ENCODE assay signal across 18 mouse cellular contexts in genomic region chr9:121926634-121927405, GRCm38 (mm10). TPM values are rescaled to one million over a fixed set of nuclear protein-coding genes. Genes with fewer than 3 reads are reported as not detected.
DNase-seq lines count a peak whose midpoint lies in the region; ATAC-seq lines count a peak whose summit lies in the region.
"Had no signal": no experiment of that assay in that cellular context is flagged by ENCODE, and none has a peak within 500 bp of the region (broad histone marks: within the 10 kb centered on the region; RNA-seq: fewer than 3 reads in every experiment).

No protein-coding gene starts in this region.

- H3K27ac ChIP-seq in heart, embryonic 11.5 days (ENCODE audit: low read depth, low read length) = no peak overlapping the region
- H3K27ac ChIP-seq in liver, embryonic 16.5 days (ENCODE audit: low read length) = peak overlapping the region; percentile 40
- no peak overlapping the region for H3K27ac ChIP-seq in midbrain, embryonic 13.5 days
- H3K27ac ChIP-seq: heart, embryonic 15.5 days; hindbrain, embryonic 15.5 days had no signal

- peaks cover 3% of the 10 kb centered on the region; the same call in 1 of the 2 replicates for H3K27me3 ChIP-seq in heart, embryonic 11.5 days (ENCODE audit: control insufficient read depth, insufficient read depth, low read length)
- H3K27me3 ChIP-seq in liver, embryonic 16.5 days (ENCODE audit: control insufficient read depth, insufficient read depth, low read depth, low read length) = no peaks in the 10 kb centered on the region
- H3K27me3 ChIP-seq in midbrain, embryonic 13.5 days = no peaks in the 10 kb centered on the region
- H3K27me3 ChIP-seq: hindbrain, embryonic 15.5 days had no signal

- no peak for ATAC-seq in heart, embryonic 11.5 days (replicated peaks; ENCODE audit: insufficient number of reproducible peaks, low FRiP score, low TSS enrichment)
- peak; percentile 77 for ATAC-seq in liver, embryonic 16.5 days (ENCODE audit: low read depth)
- ATAC-seq in cerebellum, adult (ENCODE audit: insufficient number of reproducible peaks, low FRiP score, low TSS enrichment) = no peak
- ATAC-seq in midbrain, embryonic 13.5 days = no peak
- ATAC-seq: forebrain, embryonic 16.5 days; Patski had no signal

- no peak overlapping the region for H3K4me3 ChIP-seq in heart, embryonic 11.5 days (ENCODE audit: low read depth, low read length)
- H3K4me3 ChIP-seq in liver, embryonic 16.5 days (ENCODE audit: low read depth, low read length) = no peak overlapping the region
- H3K4me3 ChIP-seq in midbrain, embryonic 13.5 days (replicated peaks) = no peak overlapping the region
- H3K4me3 ChIP-seq: heart, embryonic 15.5 days; hindbrain, embryonic 15.5 days had no signal

- no peaks in the 10 kb centered on the region for H3K9me3 ChIP-seq in heart, embryonic 11.5 days (replicated peaks; ENCODE audit: control insufficient read depth, low read length)
- no peaks in the 10 kb centered on the region for H3K9me3 ChIP-seq in liver, embryonic 16.5 days (replicated peaks; ENCODE audit: control insufficient read depth, low read length)
- no peaks in the 10 kb centered on the region for H3K9me3 ChIP-seq in midbrain, embryonic 13.5 days
- H3K9me3 ChIP-seq: heart, embryonic 15.5 days; hindbrain, embryonic 15.5 days had no signal

- WGBS in heart, embryonic 11.5 days (ENCODE audit: insufficient replicate concordance) = 54% methylated on average over 11 of the region's 11 CpGs
- WGBS in liver, embryonic 16.5 days (ENCODE audit: insufficient replicate concordance) = 35% methylated on average over 11 of the region's 11 CpGs
- WGBS in midbrain, embryonic 13.5 days = 73% methylated on average over 11 of the region's 11 CpGs

- peak; percentile 75 for DNase-seq in heart, adult 11 months
- peak; percentile 38 for DNase-seq in thymus, postnatal 0 days (ENCODE audit: low spot score)
- no peak for DNase-seq in thymus, postnatal 36 days
- no peak for DNase-seq in lung, postnatal 4 days
- DNase-seq: adrenal gland, adult 8-10 months; gastrocnemius, postnatal 36 days; kidney, postnatal 25 days; right cerebral cortex, postnatal 25 days had no signal

- 0 out of 2 replicates have a peak, but pooled peaks cover 3% of the 10 kb centered on the region for H3K4me1 ChIP-seq in heart, embryonic 11.5 days (ENCODE audit: control insufficient read depth, insufficient read depth, low read length)
- H3K4me1 ChIP-seq in liver, embryonic 16.5 days (ENCODE audit: control insufficient read depth, low read depth, low read length) = peaks cover 7% of the 10 kb centered on the region
- H3K4me1 ChIP-seq in midbrain, embryonic 13.5 days (replicated peaks) = no peaks in the 10 kb centered on the region
- H3K4me1 ChIP-seq: hindbrain, embryonic 15.5 days had no signal

- H3K9ac ChIP-seq in heart, embryonic 11.5 days (ENCODE audit: low read depth, low read length) = no peak overlapping the region
- no peak overlapping the region for H3K9ac ChIP-seq in liver, embryonic 16.5 days (ENCODE audit: low read depth, low read length)
- H3K9ac ChIP-seq in midbrain, embryonic 13.5 days (replicated peaks) = no peak overlapping the region
- H3K9ac ChIP-seq: heart, embryonic 15.5 days; hindbrain, embryonic 15.5 days had no signal

- H3K4me2 ChIP-seq in heart, embryonic 11.5 days = no peak overlapping the region
- H3K4me2 ChIP-seq in liver, embryonic 16.5 days (ENCODE audit: low read depth, low read length) = no peak overlapping the region
- H3K4me2 ChIP-seq in midbrain, embryonic 13.5 days (replicated peaks) = no peak overlapping the region
- H3K4me2 ChIP-seq: heart, embryonic 15.5 days; hindbrain, embryonic 15.5 days had no signal

- H3K36me3 ChIP-seq in heart, embryonic 11.5 days (ENCODE audit: control insufficient read depth, insufficient read depth, low read length) = no peaks in the 10 kb centered on the region
- no peaks in the 10 kb centered on the region for H3K36me3 ChIP-seq in liver, embryonic 16.5 days (ENCODE audit: control insufficient read depth, insufficient read depth)
- H3K36me3 ChIP-seq in midbrain, embryonic 13.5 days = no peaks in the 10 kb centered on the region
- H3K36me3 ChIP-seq: heart, embryonic 15.5 days; hindbrain, embryonic 15.5 days had no signal

RNA-seq across cellular contexts. Expression of gene Cyp8b1, which starts 10.7 kb away (rescaled TPM):
- polyA plus RNA-seq in heart, embryonic 11.5 days (2014; fragmentation: Nextera tagmentation; extraction: Ambion mirVana) = not detected in 2 replicates
- polyA plus RNA-seq in thymus, postnatal 0 days (2015; fragmentation: Nextera tagmentation; extraction: Ambion mirVana) = 0.31 and 0.40 TPM in 2 replicates
- polyA plus RNA-seq in liver, embryonic 16.5 days (2015; fragmentation: Nextera tagmentation; extraction: Ambion mirVana) = 13.0 and 19.0 TPM in 2 replicates
- not detected in 2 replicates for polyA plus RNA-seq in midbrain, embryonic 13.5 days (2015; fragmentation: Nextera tagmentation; extraction: Ambion mirVana)
- polyA plus RNA-seq: forebrain, embryonic 16.5 days; heart, embryonic 15.5 days; hindbrain, embryonic 15.5 days; limb, embryonic 14.5 days; Patski; testis, adult 2 months had no signal

RNA-seq across cellular contexts. Expression of gene Fam198a, which starts 24.0 kb away (rescaled TPM):
- 0.35 and 0.44 TPM in 2 replicates for polyA plus RNA-seq in heart, embryonic 11.5 days (2014; fragmentation: Nextera tagmentation; extraction: Ambion mirVana)
- 0.31 and 0.57 TPM in 2 replicates for polyA plus RNA-seq in thymus, postnatal 0 days (2015; fragmentation: Nextera tagmentation; extraction: Ambion mirVana)
- polyA plus RNA-seq in liver, embryonic 16.5 days (2015; fragmentation: Nextera tagmentation; extraction: Ambion mirVana) = 0.40 and 0.76 TPM in 2 replicates
- 0.89 and 0.96 TPM in 2 replicates for polyA plus RNA-seq in midbrain, embryonic 13.5 days (2015; fragmentation: Nextera tagmentation; extraction: Ambion mirVana)

RNA-seq across cellular contexts. Expression of gene Ackr2, which starts 28.7 kb away (rescaled TPM):
- polyA plus RNA-seq in heart, embryonic 11.5 days (2014; fragmentation: Nextera tagmentation; extraction: Ambion mirVana) = 0.10 TPM in 1 of 2 replicates, not detected in the other
- polyA plus RNA-seq in thymus, postnatal 0 days (2015; fragmentation: Nextera tagmentation; extraction: Ambion mirVana) = 0.26 and 0.31 TPM in 2 replicates
- 0.43 and 0.72 TPM in 2 replicates for polyA plus RNA-seq in liver, embryonic 16.5 days (2015; fragmentation: Nextera tagmentation; extraction: Ambion mirVana)
- 2.1 and 2.2 TPM in 2 replicates for polyA plus RNA-seq in midbrain, embryonic 13.5 days (2015; fragmentation: Nextera tagmentation; extraction: Ambion mirVana)
- polyA plus RNA-seq: Patski had no signal

Comparison
In these comparisons a context has a peak if more than half of its experiments do, and no peak if none do; other contexts are left out.
1. DNase-seq: peak in heart, adult 11 months (single experiment) and thymus, postnatal 0 days (single experiment); none in thymus, postnatal 36 days (0 of 2) and lung, postnatal 4 days (0 of 2).